Mouse (Mus musculus) CH12.LX (cell line): ENCODE results near the gene Gm11096. TPM values are rescaled to one million over a fixed set of nuclear protein-coding genes. Genes with fewer than 3 reads are reported as not detected.

ENCODE experiments used
- DNase-seq: peaks from one replicate; pipeline ENCODE4 v3.0.0-alpha.2; 2013; ENCODE audit errors: extremely low read depth
- H3K27ac ChIP-seq: 2 replicates; pipeline ENCODE4 v1.5.1; 2012; ENCODE audit warnings: low read depth, mild to moderate bottlenecking, control low read depth, moderate library complexity; ENCODE audit not compliant: insufficient read depth
- H3K27me3 ChIP-seq: replicated peaks from 2 replicates; pipeline ENCODE3; 2012; ENCODE audit warnings: inconsistent platforms
- H3K36me3 ChIP-seq, 2 experiments: replicated peaks in 1 of 2; 2 replicates each; pipeline versions ENCODE3 to v1.6.1; 2012; ENCODE audit warnings: inconsistent platforms in 1 of 2, low read length in 1 of 2, mild to moderate bottlenecking in 1 of 2, mixed read lengths in 1 of 2, moderate library complexity in 1 of 2; ENCODE audit not compliant: control insufficient read depth in 1 of 2, insufficient read depth in 1 of 2
- H3K4me1 ChIP-seq, 2 experiments: 2 replicates each; pipeline ENCODE4 v1.6.1; 2012; ENCODE audit warnings: inconsistent platforms in 1 of 2, moderate library complexity in 1 of 2; ENCODE audit not compliant: insufficient read depth in 2 of 2, control insufficient read depth in 1 of 2
- H3K4me2 ChIP-seq: 2 replicates; pipeline ENCODE4 v1.6.1; 2012; ENCODE audit warnings: low read depth, mild to moderate bottlenecking, control low read depth; ENCODE audit not compliant: poor library complexity, insufficient read depth, severe bottlenecking
- H3K4me3 ChIP-seq, 3 experiments: fragments of 150-350 bp in 1 of 3; sonication (generic) in 1 of 3; replicated peaks in 1 of 3; 2 replicates each; pipeline versions ENCODE3 to v1.5.1; 2011 to 2012; ENCODE audit warnings: low read depth in 2 of 3, low read length in 2 of 3, mild to moderate bottlenecking in 2 of 3, moderate library complexity in 2 of 3, control low read depth in 1 of 3, improper control_type of control experiment in 1 of 3, inconsistent platforms in 1 of 3, mixed read lengths in 1 of 3; ENCODE audit not compliant: poor library complexity in 1 of 3
- H3K79me2 ChIP-seq: replicated peaks from 2 replicates; pipeline ENCODE4 v1.6.1; 2012; ENCODE audit warnings: mild to moderate bottlenecking, moderate library complexity; ENCODE audit not compliant: control insufficient read depth, poor library complexity, insufficient read depth, severe bottlenecking; ENCODE audit errors: extremely low read depth
- H3K9ac ChIP-seq: 2 replicates; pipeline ENCODE4 v1.6.1; 2012; ENCODE audit warnings: low read depth, mild to moderate bottlenecking, control low read depth, moderate library complexity; ENCODE audit not compliant: insufficient read depth
- H3K9me3 ChIP-seq: replicated peaks from 2 replicates; pipeline ENCODE3; 2012; ENCODE audit warnings: low read length, inconsistent platforms, mixed read lengths
- BHLHE40 ChIP-seq: IDR thresholded peaks from 2 replicates; pipeline ENCODE4 v1.6.1; 2011; ENCODE audit warnings: mild to moderate bottlenecking, low read depth, low read length, improper control_type of control experiment
- CHD2 ChIP-seq: IDR thresholded peaks from 2 replicates; pipeline ENCODE4 v1.6.1; 2011; ENCODE audit warnings: low read length, improper control_type of control experiment
- GABPA ChIP-seq: IDR thresholded peaks from 2 replicates; pipeline ENCODE4 v1.6.1; 2012; ENCODE audit warnings: low read depth, low read length, improper control_type of control experiment, inconsistent platforms; ENCODE audit not compliant: insufficient replicate concordance
- HCFC1 ChIP-seq: IDR thresholded peaks from 2 replicates; pipeline ENCODE4 v1.6.1; 2012; ENCODE audit warnings: low read depth, mild to moderate bottlenecking, inconsistent platforms, low read length, improper control_type of control experiment
- MAZ ChIP-seq: IDR thresholded peaks from 2 replicates; pipeline ENCODE4 v1.6.1; 2012; ENCODE audit warnings: low read depth, mild to moderate bottlenecking, inconsistent platforms, low read length, improper control_type of control experiment, moderate library complexity
- MXI1 ChIP-seq: IDR thresholded peaks from 2 replicates; pipeline ENCODE4 v1.6.1; 2011; ENCODE audit warnings: mild to moderate bottlenecking, low read depth, low read length, improper control_type of control experiment
- NELFE ChIP-seq: IDR thresholded peaks from 2 replicates; pipeline ENCODE4 v1.6.1; 2011; ENCODE audit warnings: low read depth, low read length, improper control_type of control experiment
- RCOR1 ChIP-seq: conservative IDR thresholded peaks from 2 replicates; pipeline ENCODE4 v1.6.1; 2012; ENCODE audit warnings: low read depth, mild to moderate bottlenecking, inconsistent platforms, low read length, improper control_type of control experiment
- SMC3 ChIP-seq: IDR thresholded peaks from 2 replicates; pipeline ENCODE4 v1.6.1; 2011; ENCODE audit warnings: low read depth, low read length, improper control_type of control experiment
- UBTF ChIP-seq: IDR thresholded peaks from 2 replicates; pipeline ENCODE4 v1.6.1; 2012; ENCODE audit warnings: low read depth, mild to moderate bottlenecking, inconsistent platforms, low read length, improper control_type of control experiment, moderate library complexity
- USF2 ChIP-seq: conservative IDR thresholded peaks from 2 replicates; pipeline ENCODE4 v1.6.1; 2011; ENCODE audit warnings: low read depth, low read length, improper control_type of control experiment
- ZC3H11A ChIP-seq: IDR thresholded peaks from 2 replicates; pipeline ENCODE4 v1.6.1; 2012; ENCODE audit warnings: low read depth, mild to moderate bottlenecking, inconsistent platforms, low read length, improper control_type of control experiment
- dilution Hi-C: fragments of 300-500 bp; cut with MboI; formaldehyde crosslinking; loops from 2 replicates; pipeline ENCODE4 v1.14.3; 2020; ENCODE audit warnings: low sequenced_read_pairs; ENCODE audit not compliant: extremely low pct_unique_long_range_greater_than_20kb, extremely low pct_ligation_motif_present
- in situ Hi-C: fragments of 300-500 bp; cut with MboI; formaldehyde crosslinking; loops from 3 replicates; pipeline ENCODE4 v1.14.3; 2019; ENCODE audit warnings: low sequenced_read_pairs, low pct_ligation_motif_present, low pct_unique_long_range_greater_than_20kb, mixed read lengths
- polyA plus RNA-seq: library from polyadenylated mRNA; unstranded; fragments of >175 nt; gene quantifications from 2 replicates; pipeline ENCODE4 v1.2.1, GENCODE M21; 2012; ENCODE audit warnings: low read depth; ENCODE audit not compliant: insufficient read length
- total RNA-seq, 2 experiments: library from RNA; depleted of rRNA; stranded (reverse); fragments of 300-350 nt in 1 of 2; fragments of >200 nt in 1 of 2; gene quantifications; 2 replicates each; pipeline ENCODE4 v1.2.3; 2012 to 2014

The Gm11096 gene
- total and polyA plus RNA-seq, 3 experiments, result not detected

GRCm38 (mm10) chr17:81480351-81481161 is 39.0 kb downstream of the Gm11096 start:
- no peak overlapping the region for H3K9ac ChIP-seq
- no peak for DNase-seq

GRCm38 (mm10) chr17:81481843-81482490 is 40.4 kb downstream of the Gm11096 start:
- Histone ChIP-seq H3K27ac (no peak overlapping the region), H3K9me3 (peaks cover 49% of the 10 kb centered on the region), H3K27me3 (no peaks in the 10 kb centered on the region), H3K9ac (no peak overlapping the region), H3K4me1 (no peaks in the 10 kb centered on the region), H3K4me3 (no peak overlapping the region), H3K36me3 (no peaks in the 10 kb centered on the region), H3K4me2 (no peak overlapping the region), H3K79me2 (no peaks in the 10 kb centered on the region)
- dilution Hi-C loops (no loop called here), in situ Hi-C loops (no loop called here)
- TF ChIP-seq SMC3 (no peak), ZC3H11A (no peak), MXI1 (no peak), HCFC1 (no peak), GABPA (no peak), CHD2 (no peak), USF2 (no peak), BHLHE40 (no peak), MAZ (no peak), NELFE (no peak), RCOR1 (no peak), UBTF (no peak)
- DNase-seq, result no peak

More at GRCm38 (mm10) chr17:81480351-81481161, 39.0 kb downstream of the Gm11096 start:
- Histone ChIP-seq H3K4me1 (no peaks in the 10 kb centered on the region), H3K4me2 (no peak overlapping the region), H3K4me3 (no peak overlapping the region), H3K27me3 (no peaks in the 10 kb centered on the region), H3K27ac (no peak overlapping the region), H3K9me3 (peaks cover 49% of the 10 kb centered on the region), H3K79me2 (no peaks in the 10 kb centered on the region)
- in situ Hi-C loops, result no loop called here
- no peak for TF ChIP-seq NELFE
- TF ChIP-seq, all 38 proteins: peak for 0
- dilution Hi-C loops, result no loop called here
- no peaks in the 10 kb centered on the region for H3K36me3 ChIP-seq
